Mouse (Mus musculus) erythroblast, embryonic 14.5 days (primary cell): ENCODE results near the gene Exoc3l.

Experiments
- GATA1 ChIP-seq: IDR thresholded peaks from 2 replicates; pipeline ENCODE4 v1.6.1; 2012; ENCODE audit warnings: low read length, inconsistent platforms, mixed read lengths
- TAL1 ChIP-seq: IDR thresholded peaks from 3 replicates; pipeline ENCODE4 v1.6.1; 2012; ENCODE audit warnings: low read length, inconsistent platforms, mixed read lengths

DNA sequence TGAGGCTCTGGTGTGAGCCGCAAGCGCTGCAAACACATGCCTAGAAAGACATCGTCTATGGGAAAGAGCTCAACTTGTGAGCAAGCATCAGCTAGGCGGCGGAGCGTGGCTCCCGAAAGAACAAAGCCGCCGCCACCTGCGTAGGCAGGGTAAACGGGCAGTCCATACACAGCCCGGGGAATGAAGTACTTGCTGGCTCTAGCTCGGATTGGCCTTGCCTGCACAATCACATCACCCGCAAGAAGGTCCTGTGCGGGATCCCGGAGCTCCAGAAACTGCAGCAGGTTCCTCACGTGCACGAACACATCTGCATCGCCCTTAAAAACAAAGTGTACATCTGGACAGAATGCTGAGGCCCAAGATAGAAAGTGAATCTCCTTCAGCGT lies 42.1 kb downstream of the Exoc3l start:
- TF ChIP-seq GATA1 (no peak), TAL1 (no peak)
